Mouse (Mus musculus) urinary bladder, postnatal 0 days (tissue): ENCODE results near the gene AU022252. TPM values are rescaled to one million over a fixed set of nuclear protein-coding genes. Genes with fewer than 3 reads are reported as not detected.

ENCODE experiments used
- polyA plus RNA-seq: library from polyadenylated mRNA; unstranded; fragments of >200 nt; fragmentation: Nextera tagmentation; extraction: Ambion mirVana; gene quantifications from 2 replicates; pipeline ENCODE4 v1.2.1, GENCODE M21; 2015

AU022252 gene
- polyA plus RNA-seq: 16.0 and 19.9 TPM in 2 replicates

GRCm38 (mm10) chr4:119232410-119233255 lies at the start of gene AU022252, which contains the start of gene P3h1:
TSS of gene AU022252 (minus strand) at chr4:119232712.
TSS of gene P3h1 (plus strand) at chr4:119232915.

GRCm38 (mm10) chr4:119255351-119255750 lies 22.8 kb upstream of the AU022252 start, which contains the start of gene Cldn19:
TSS of gene Cldn19 (plus strand) at chr4:119255414.

GRCm38 (mm10) chr4:119218169-119218568 lies 14.3 kb downstream of the AU022252 start, which contains the start of gene Tmem269:
TSS of gene Tmem269 (minus strand) at chr4:119218217.

GRCm38 (mm10) chr4:119194909-119195581 lies 37.5 kb downstream of the AU022252 start, which contains the start of gene Svbp:
TSS of gene Svbp (plus strand) at chr4:119195306.

GRCm38 (mm10) chr4:119189864-119190263 lies 42.6 kb downstream of the AU022252 start, which contains the start of gene Ermap:
TSS of gene Ermap (minus strand) at chr4:119190011.

GRCm38 (mm10) chr4:119173851-119174453 lies 58.6 kb downstream of the AU022252 start, which contains the start of gene Zfp691:
TSS of gene Zfp691 (minus strand) at chr4:119174195.

Other genes with a start within 250 kb of the AU022252 start
- gene Slc2a1, start 124.0 kb downstream of the AU022252 start, polyA plus RNA-seq: 62.8 and 74.3 TPM in 2 replicates
- gene Zfp691, start 58.5 kb downstream of the AU022252 start, polyA plus RNA-seq: 3.7 and 3.8 TPM in 2 replicates
- 0.35 and 0.92 TPM in 2 replicates for gene Ermap, start 42.7 kb downstream of the AU022252 start, polyA plus RNA-seq
- gene Svbp, start 37.4 kb downstream of the AU022252 start, polyA plus RNA-seq: 117 and 125 TPM in 2 replicates
- 0.10 TPM in 1 of 2 replicates, not detected in the other for gene Tmem269, start 14.5 kb downstream of the AU022252 start, polyA plus RNA-seq
- gene P3h1, start 203 bp upstream of the AU022252 start, polyA plus RNA-seq: 28.1 and 33.4 TPM in 2 replicates
- gene Cldn19, start 22.7 kb upstream of the AU022252 start, polyA plus RNA-seq: not detected in 2 replicates
- gene Ybx1, start 61.9 kb upstream of the AU022252 start, polyA plus RNA-seq: 336 and 370 TPM in 2 replicates
- 30.0 and 36.2 TPM in 2 replicates for gene Ppih, start 87.8 kb upstream of the AU022252 start, polyA plus RNA-seq
- gene Ccdc30, start 182.8 kb upstream of the AU022252 start, polyA plus RNA-seq: 0.59 and 1.2 TPM in 2 replicates
- 32.6 and 34.9 TPM in 2 replicates for gene Ppcs, start 189.7 kb upstream of the AU022252 start, polyA plus RNA-seq
- 0.30 and 0.36 TPM in 2 replicates for gene Zmynd12, start 190.1 kb upstream of the AU022252 start, polyA plus RNA-seq